Mouse (Mus musculus) spleen, adult 2 months (tissue): ENCODE results near the gene Gast.

ENCODE experiments used
- CTCF ChIP-seq: fragments of 200-500 bp; IDR thresholded peaks from 2 replicates; pipeline ENCODE4 v1.5.1; 2011; ENCODE audit warnings: mild to moderate bottlenecking, inconsistent platforms; ENCODE audit not compliant: insufficient read depth, insufficient read length, insufficient replicate concordance; ENCODE audit errors: extremely low read depth
- POLR2A ChIP-seq: fragments of 200-500 bp; IDR thresholded peaks from 2 replicates; pipeline ENCODE4 v1.6.1; 2011; ENCODE audit warnings: low read depth, low read length, inconsistent platforms

DNA sequence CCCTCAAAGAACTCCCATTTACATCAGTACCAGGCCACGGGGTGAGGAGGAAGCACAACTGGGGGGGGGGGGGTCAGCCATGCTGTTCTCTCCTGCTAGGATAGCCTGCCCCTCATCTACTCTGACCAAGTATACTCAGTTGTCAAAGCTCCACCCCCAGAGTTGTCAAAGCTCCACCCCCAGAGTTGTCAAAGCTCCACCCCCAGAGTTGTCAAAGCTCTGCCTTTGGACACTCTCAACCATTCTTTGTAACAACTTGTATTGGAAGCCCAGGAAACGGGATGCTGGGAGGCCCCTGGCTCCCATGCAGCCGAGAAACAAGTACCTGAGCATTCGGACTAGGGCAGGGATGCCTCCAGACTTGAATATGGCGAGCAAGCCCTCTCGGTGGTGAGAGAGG lies 48.5 kb downstream of the Gast start:
- TF ChIP-seq CTCF (no peak), POLR2A (no peak)
